Mouse (Mus musculus) megakaryocyte-erythroid progenitor cell, adult 5-6 weeks (primary cell): ENCODE measurements around the gene Zzef1. TPM values are rescaled to one million over a fixed set of nuclear protein-coding genes. Genes with fewer than 3 reads are reported as not detected.
"Not testable (repeated sequence)": the region's sequence is repeated elsewhere in the genome, so short reads cannot be mapped to it uniquely, and the experiment has no call there.

Experiments used
- ATAC-seq: replicated peaks from 2 replicates; pipeline ENCODE4 v1.8.0; 2016; ENCODE audit warnings: mild to moderate bottlenecking, inconsistent platforms; ENCODE audit not compliant: severe bottlenecking, poor library complexity, low FRiP score, low TSS enrichment
- total RNA-seq, 2 experiments: library from RNA; stranded (forward) in 1 of 2; stranded (reverse) in 1 of 2; fragments of 200-1000, 215-1000 nt in 1 of 2; fragments of >200 nt in 1 of 2; fragmentation: Nextera tagmentation in 1 of 2; gene quantifications; 2 replicates each; pipeline ENCODE4 v1.2.3; 2014 to 2017

The Zzef1 gene
- 38.9 and 40.4 TPM in 2 replicates for total RNA-seq (2014; fragmentation: Nextera tagmentation)
- total RNA-seq (2017), result 26.9 and 27.3 TPM in 2 replicates

GRCm38 (mm10) chr11:72795455-72796295 is at the start of gene Zzef1, which contains the start of gene Cyb5d2:
Zzef1 (plus strand) TSS chr11:72796226.
Cyb5d2 (minus strand) TSS chr11:72796142.
- ATAC-seq, result peak; percentile 86

- no peak for ATAC-seq
These were observed 44.1 kb upstream of the Zzef1 start for GRCm38 (mm10) chr11:72751956-72752355.

GRCm38 (mm10) chr11:72758316-72758715 is 37.7 kb upstream of the Zzef1 start:
- no peak for ATAC-seq

- ATAC-seq, result no peak
These were observed 36.4 kb upstream of the Zzef1 start for GRCm38 (mm10) chr11:72759581-72759980.

- ATAC-seq, result no peak
These were observed 35.2 kb upstream of the Zzef1 start for GRCm38 (mm10) chr11:72760781-72761180.

GRCm38 (mm10) chr11:72764270-72764669 is 31.8 kb upstream of the Zzef1 start:
- ATAC-seq, result no peak

- no peak for ATAC-seq
These were observed 28.3 kb upstream of the Zzef1 start for GRCm38 (mm10) chr11:72767716-72768115.

- ATAC-seq, result no peak
These were observed 27.0 kb upstream of the Zzef1 start for GRCm38 (mm10) chr11:72769061-72769460.

GRCm38 (mm10) chr11:72770324-72770723 is 25.7 kb upstream of the Zzef1 start:
- no peak for ATAC-seq

GRCm38 (mm10) chr11:72770816-72771215 is 25.2 kb upstream of the Zzef1 start:
- ATAC-seq, result no peak

- no peak for ATAC-seq
These were observed 24.6 kb upstream of the Zzef1 start for GRCm38 (mm10) chr11:72771461-72771860.

GRCm38 (mm10) chr11:72772611-72773010 is 23.4 kb upstream of the Zzef1 start:
- not testable (repeated sequence) for ATAC-seq

GRCm38 (mm10) chr11:72778957-72779356 is 17.1 kb upstream of the Zzef1 start:
- ATAC-seq, result no peak

GRCm38 (mm10) chr11:72782103-72782502 is 13.9 kb upstream of the Zzef1 start:
- ATAC-seq, result no peak

- ATAC-seq, result no peak
These were observed 13.5 kb upstream of the Zzef1 start for GRCm38 (mm10) chr11:72782503-72782902.

GRCm38 (mm10) chr11:72792033-72792432 is 4.0 kb upstream of the Zzef1 start:
- ATAC-seq, result no peak

- peak; percentile 6 for ATAC-seq
These were observed 924 bp upstream of the Zzef1 start for GRCm38 (mm10) chr11:72795149-72795454.

GRCm38 (mm10) chr11:72796296-72796687 is 266 bp downstream of the Zzef1 start:
- ATAC-seq, result 0 out of 2 replicates have a peak, but pooled peaks have one; percentile 4

GRCm38 (mm10) chr11:72796773-72797338 is 830 bp downstream of the Zzef1 start:
- 0 out of 2 replicates have a peak, but pooled peaks have one; percentile 6 for ATAC-seq

GRCm38 (mm10) chr11:72798112-72798511 is 2.1 kb downstream of the Zzef1 start:
- ATAC-seq, result no peak

GRCm38 (mm10) chr11:72801182-72801581 is 5.2 kb downstream of the Zzef1 start:
- ATAC-seq, result no peak
